Mouse (Mus musculus) activated CD4-positive, CD25-positive, alpha-beta regulatory T cell, adult 4 months (primary cell): ENCODE results near the gene Ckap2. TPM values are rescaled to one million over a fixed set of nuclear protein-coding genes. Genes with fewer than 3 reads are reported as not detected.

Experiments
- ATAC-seq: one replicate; pipeline ENCODE4 v1.8.0; 2017
- polyA plus RNA-seq, 2 experiments: library from polyadenylated mRNA; unstranded; fragments of 100-300 nt; shearing (Covaris generic); gene quantifications; one replicate each; pipeline ENCODE4 v1.2.1; 2017

The Ckap2 gene
- 10 to 100 TPM; 13.3 to 14.9 TPM for polyA plus RNA-seq

- peak; percentile 94 for ATAC-seq
These were observed at the start of gene Ckap2 for GRCm38 (mm10) chr8:22185431-22186397. TSS of gene Ckap2 (minus strand) at chr8:22185819.

- ATAC-seq, result no peak
These were observed 43.0 kb upstream of the Ckap2 start for GRCm38 (mm10) chr8:22228621-22229020.

GRCm38 (mm10) chr8:22227061-22227877 lies 41.6 kb upstream of the Ckap2 start, which contains the start of gene Thsd1:
TSS of gene Thsd1 (plus strand) at chr8:22227313.
- peak; percentile 45 for ATAC-seq

- no peak for ATAC-seq
These were observed 40.7 kb upstream of the Ckap2 start for GRCm38 (mm10) chr8:22226361-22226760.

GRCm38 (mm10) chr8:22214826-22215225 lies 29.2 kb upstream of the Ckap2 start:
- ATAC-seq, result no peak

- no peak for ATAC-seq
These were observed 23.4 kb upstream of the Ckap2 start for GRCm38 (mm10) chr8:22209012-22209411.

- ATAC-seq, result no peak
These were observed 21.9 kb upstream of the Ckap2 start for GRCm38 (mm10) chr8:22207535-22207934.

GRCm38 (mm10) chr8:22199481-22199880 lies 13.9 kb upstream of the Ckap2 start:
- no peak for ATAC-seq

GRCm38 (mm10) chr8:22197914-22198313 lies 12.3 kb upstream of the Ckap2 start:
- ATAC-seq, result no peak

- ATAC-seq, result peak; percentile 47
These were observed 7.9 kb upstream of the Ckap2 start for GRCm38 (mm10) chr8:22193432-22194010.

- ATAC-seq, result peak; percentile 86
These were observed 7.2 kb upstream of the Ckap2 start, which contains the start of gene Vps36 for GRCm38 (mm10) chr8:22192660-22193431. TSS of gene Vps36 (plus strand) at chr8:22192809.

GRCm38 (mm10) chr8:22184884-22185283 lies 735 bp downstream of the Ckap2 start:
- peak; percentile 20 for ATAC-seq

GRCm38 (mm10) chr8:22175966-22176365 lies 9.7 kb downstream of the Ckap2 start:
- ATAC-seq, result no peak

- no peak for ATAC-seq
These were observed 16.5 kb downstream of the Ckap2 start for GRCm38 (mm10) chr8:22169167-22169566.

GRCm38 (mm10) chr8:22166080-22166603 lies 19.5 kb downstream of the Ckap2 start, which contains the start of gene Nek3:
TSS of gene Nek3 (minus strand) at chr8:22166435.
- peak; percentile 91 for ATAC-seq

- peak; percentile 30 for ATAC-seq
These were observed 20.2 kb downstream of the Ckap2 start for GRCm38 (mm10) chr8:22165251-22166079.

- ATAC-seq, result no peak
These were observed 21.2 kb downstream of the Ckap2 start for GRCm38 (mm10) chr8:22164431-22164830.

- no peak for ATAC-seq
These were observed 23.4 kb downstream of the Ckap2 start for GRCm38 (mm10) chr8:22162206-22162605.

- ATAC-seq, result no peak
These were observed 35.3 kb downstream of the Ckap2 start for GRCm38 (mm10) chr8:22150345-22150663.

- ATAC-seq, result no peak
These were observed 35.8 kb downstream of the Ckap2 start for GRCm38 (mm10) chr8:22149643-22150344.
